Mouse (Mus musculus) layer of hippocampus, adult 11-12 months (tissue): ENCODE measurements around the gene Tmem121.

Source experiments
- DNase-seq: peaks from one replicate; pipeline ENCODE4 v3.0.0; 2022; ENCODE audit warnings: low spot score

Tmem121 gene

GRCm38 (mm10) chr12:113185442-113186291 lies at the start of gene Tmem121:
Gene Tmem121, plus strand, starts transcription at chr12:113185930.
- DNase-seq, result no peak

- no peak for DNase-seq
Measured at GRCm38 (mm10) chr12:113136492-113137020, 49.2 kb upstream of the Tmem121 start.

DNA sequence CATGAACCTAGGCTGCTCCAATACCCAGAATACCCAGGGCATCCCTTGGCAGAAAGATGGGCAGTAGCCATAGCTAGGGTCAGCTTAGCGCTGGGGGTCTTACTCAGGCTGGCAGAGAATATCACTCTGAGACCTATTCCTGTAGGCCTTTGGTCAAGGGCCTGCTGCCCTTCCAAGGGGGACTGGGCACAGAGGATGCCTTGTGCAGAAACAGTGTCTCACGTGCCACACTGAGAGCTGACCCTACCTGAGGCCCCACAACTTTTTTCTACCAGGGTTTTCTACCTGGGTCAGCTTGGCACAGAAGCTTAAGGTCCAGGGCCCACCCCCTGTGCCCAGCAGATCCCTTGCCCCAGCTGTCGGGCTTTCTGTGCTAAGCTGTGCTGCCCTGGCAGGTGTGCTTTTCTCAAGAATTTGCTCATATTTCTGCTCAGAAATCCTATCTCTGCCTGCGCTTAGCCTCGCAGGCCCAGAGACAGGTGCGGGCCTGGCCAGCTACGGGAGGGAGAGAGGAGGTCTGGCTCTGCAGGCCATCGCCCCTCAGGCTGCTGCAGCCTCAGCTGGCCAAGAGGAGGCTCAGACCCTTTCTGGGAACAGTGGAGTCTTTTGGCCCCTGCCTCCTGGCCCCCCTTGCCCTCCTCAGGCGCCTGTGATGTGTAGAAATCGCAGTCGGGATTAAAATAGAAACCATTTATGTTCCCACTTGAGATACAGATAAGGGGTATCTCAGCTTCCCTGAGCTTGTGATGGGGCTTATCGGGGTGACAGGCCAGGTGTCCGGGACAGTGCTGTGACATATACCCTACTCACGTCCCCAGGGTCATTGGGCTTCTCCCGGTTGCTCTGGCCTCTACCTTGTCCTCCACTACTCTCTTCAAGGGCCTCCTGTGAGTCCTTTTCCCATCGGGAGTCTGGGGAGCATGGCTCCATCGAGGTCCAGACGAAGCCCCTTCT lies 48.2 kb upstream of the Tmem121 start:
- no peak for DNase-seq

- no peak for DNase-seq
Measured at GRCm38 (mm10) chr12:113138291-113138690, 47.4 kb upstream of the Tmem121 start.

DNA sequence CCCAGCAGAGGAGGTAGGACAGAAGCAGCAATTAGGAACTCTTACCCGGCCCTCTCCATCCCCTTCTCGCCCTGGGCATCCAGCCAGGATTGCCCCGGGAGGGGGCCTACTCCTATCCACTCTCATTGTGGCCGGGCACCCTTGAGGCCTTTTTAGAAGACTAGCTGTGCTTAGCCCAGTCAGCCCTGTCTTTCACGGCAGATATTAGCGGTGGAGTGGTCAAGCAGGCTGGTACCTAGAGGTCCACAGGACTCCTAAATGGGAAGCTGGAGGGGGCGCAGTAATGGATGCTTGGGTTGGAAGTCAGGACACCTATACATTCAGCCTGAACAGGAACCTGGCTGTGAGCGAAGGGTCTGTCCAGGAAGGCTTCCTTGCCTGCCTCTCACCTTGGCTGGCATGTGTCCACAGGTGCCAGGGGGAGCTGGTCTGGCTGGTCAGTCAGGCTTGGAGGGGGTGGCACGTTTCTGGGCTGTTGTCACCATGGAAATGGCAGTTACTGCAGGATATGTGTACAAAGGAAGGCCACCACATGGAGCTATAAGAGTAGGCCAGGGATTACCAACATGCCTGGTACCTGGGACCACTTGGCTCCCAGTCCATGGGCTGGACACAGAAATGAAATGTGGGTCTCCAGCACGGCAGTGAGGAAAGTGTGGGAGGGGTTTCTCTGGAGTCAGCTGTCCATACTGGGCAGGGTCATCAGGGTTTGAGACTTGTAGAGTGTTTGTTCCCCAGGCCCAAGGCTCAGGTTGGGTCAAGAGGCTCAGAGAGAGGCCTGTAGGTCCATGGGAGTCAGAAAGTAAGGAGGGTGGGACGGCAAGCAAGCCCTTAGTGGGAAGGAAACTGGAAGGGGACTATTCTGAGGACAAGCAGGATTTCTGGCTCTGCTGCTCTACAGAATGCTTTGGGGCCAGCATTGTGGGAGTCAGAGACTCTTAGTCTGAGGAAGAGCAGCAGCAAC lies 46.5 kb upstream of the Tmem121 start:
- DNase-seq, result no peak

DNA sequence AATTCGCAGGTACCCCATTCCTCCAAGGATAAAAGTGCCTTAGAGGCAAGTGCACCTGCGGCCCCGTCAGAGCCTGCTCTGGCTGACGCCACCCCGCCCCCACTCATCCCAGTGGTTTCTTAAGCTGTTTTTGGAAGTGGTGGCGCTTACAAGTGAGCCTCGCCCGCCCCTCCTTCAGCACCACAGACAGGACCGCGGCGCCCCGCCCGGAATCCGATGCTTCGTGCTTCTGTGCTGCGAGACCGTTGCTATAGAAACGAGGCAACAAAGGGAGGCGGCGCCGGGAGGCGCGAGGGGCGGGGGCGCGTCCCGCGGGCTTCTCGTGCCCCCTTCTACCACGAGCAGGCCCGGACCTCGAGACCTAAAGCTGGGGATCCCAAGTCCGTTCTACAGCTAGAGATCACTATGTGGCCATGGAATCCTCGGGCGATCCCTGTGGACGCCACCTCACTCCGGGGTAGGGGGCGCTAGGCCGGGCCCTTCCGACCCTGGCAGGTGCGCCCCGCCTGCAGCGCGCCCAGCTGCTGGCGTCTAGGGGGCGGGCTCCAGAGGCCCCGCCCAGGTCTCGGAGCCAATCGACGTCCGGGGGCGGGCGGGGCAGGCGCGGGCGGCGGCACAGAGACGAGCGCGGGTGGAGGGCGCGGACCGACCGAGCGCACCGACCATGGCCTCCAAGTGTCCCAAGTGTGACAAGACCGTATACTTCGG lies 45.7 kb upstream of the Tmem121 start, which contains the start of gene Crip2:
Crip2 (plus strand) TSS at position 329 of the 708 bp plus-strand sequence.
- DNase-seq, result peak; percentile 91

DNA sequence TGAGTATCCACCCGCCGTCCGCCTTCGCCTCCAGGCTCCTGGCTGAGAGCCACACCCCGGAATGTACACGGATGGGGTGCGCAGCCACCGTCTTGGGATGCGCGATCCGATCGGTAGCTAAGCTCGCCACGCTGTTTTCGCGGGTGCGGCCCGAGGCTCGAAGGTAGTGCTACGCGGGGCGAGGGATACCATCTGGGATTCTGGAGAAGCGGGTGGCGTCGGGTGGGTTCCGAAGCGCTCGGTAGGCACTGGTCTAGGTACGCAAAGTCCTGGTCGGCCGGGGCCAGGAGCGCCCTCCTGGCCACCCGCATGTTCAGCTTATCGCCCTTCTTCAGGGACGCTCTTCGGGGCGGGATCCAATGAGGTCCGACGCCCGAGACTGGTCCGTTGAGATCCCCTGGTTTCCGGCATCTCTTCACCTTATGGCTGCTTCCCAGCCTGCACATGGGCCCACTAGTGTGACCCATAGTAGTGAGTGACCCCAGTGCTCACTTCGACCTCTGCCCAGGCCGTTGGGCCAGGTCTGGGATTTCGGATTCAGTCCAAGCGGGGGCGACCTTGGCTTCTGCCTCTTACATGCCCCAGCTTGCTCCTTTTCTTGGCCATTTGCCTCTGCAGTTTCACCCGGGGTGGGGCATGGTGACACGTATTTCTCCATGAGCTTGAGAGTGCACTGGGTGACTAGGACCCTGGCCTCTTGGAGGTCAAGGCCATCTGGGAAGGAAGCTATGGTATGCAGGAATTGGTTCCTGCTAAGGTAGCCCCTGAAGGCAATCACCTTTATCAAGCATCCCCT lies 44.9 kb upstream of the Tmem121 start:
- peak; percentile 58 for DNase-seq

- no peak for DNase-seq
Measured at GRCm38 (mm10) chr12:113141531-113141973, 44.2 kb upstream of the Tmem121 start.

GRCm38 (mm10) chr12:113142021-113142975 lies 43.4 kb upstream of the Tmem121 start:
- DNase-seq, result peak; percentile 63

GRCm38 (mm10) chr12:113143164-113143563 lies 42.6 kb upstream of the Tmem121 start:
- DNase-seq, result no peak

DNA sequence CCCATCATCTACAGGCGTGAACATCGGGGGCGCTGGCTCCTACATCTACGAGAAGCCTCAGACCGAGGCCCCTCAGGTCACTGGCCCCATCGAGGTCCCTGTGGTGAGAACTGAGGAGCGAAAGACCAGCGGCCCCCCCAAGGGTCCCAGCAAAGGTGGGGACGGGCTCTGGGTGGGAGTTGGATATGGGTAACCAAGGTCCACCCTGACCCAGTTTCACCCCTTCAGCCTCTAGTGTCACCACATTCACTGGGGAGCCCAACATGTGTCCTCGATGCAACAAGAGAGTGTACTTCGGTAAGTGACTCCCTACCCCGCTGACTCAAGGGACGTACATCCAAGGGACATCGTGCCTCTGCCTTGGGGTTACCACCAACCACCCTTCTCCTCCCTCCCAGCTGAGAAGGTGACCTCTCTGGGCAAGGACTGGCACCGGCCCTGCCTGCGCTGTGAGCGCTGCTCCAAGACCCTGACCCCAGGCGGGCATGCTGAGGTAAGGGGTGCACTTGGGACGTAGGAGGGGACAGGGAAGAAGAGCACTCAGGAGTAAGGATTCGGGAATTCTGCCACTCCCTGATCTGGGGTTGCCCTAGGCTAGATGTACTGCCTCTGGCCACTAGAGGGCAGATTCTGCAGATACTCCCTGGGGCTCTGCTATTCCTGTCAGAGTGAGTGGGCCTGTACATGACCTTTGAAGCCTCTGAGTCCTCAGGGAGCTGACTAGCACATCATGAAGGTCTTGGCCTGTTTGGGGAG lies 41.6 kb upstream of the Tmem121 start:
- no peak for DNase-seq

- no peak for DNase-seq
Measured at GRCm38 (mm10) chr12:113144886-113145285, 40.8 kb upstream of the Tmem121 start.

GRCm38 (mm10) chr12:113145591-113145990 lies 40.1 kb upstream of the Tmem121 start:
- DNase-seq, result no peak

DNA sequence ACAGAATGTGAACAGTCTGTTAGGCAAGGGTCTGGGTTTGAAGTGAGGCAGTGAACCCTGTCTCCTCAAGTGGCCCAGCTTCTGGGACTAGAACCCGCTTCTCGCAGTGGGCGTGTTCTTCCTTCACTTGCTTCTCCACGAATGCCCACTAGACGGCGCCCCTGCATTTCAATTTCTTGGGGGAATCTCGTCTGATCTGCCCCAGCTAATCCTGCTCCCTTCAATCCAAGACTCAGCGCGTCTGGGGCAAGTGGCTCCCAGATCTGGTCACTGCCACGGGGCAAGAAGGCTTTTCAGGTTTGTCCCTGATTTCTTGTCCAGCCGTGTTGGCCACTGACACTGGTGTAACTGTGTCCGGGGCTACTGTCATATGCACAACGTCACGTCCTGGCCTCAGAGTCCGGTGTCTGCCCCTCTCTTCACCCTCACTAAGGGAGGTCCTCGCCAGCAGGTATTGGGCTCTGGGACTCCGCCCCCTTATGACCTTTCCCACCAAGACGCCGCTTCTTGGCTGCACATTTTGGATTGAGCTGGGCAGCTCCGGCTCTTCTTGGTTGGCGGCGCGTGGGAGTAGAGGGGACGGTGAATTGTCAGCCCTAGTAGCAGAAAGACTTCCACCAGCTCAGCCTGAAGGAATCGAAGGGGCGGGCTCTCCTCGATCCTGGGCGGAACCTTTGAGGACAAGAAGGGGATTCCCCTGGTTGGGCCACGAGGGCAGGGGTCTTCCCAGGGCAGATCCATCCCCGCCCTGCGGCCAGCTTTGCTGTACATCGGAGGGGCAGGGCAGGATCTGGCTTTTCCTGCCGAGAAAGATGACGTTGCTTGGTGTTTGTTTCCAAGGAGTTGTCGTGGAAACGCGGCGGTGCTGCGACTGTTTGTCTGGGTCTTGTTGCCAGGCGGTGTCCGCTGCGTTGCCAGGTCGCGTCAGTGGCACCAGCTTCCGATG lies 39.3 kb upstream of the Tmem121 start, which contains the start of gene Crip1:
Crip1 (plus strand) TSS at position 205 of the 946 bp plus-strand sequence.
- DNase-seq, result peak; percentile 86

GRCm38 (mm10) chr12:113147481-113147880 lies 38.2 kb upstream of the Tmem121 start:
- DNase-seq, result no peak

GRCm38 (mm10) chr12:113148381-113149035 lies 37.2 kb upstream of the Tmem121 start:
- DNase-seq, result no peak
